Mouse (Mus musculus) limb, embryonic 15.5 days (tissue): Measurements from ENCODE around the gene Ankrd63. TPM values are rescaled to one million over a fixed set of nuclear protein-coding genes. Genes with fewer than 3 reads are reported as not detected.
A peak's percentile ranks its signal among the peaks of the same experiment; 100 is the strongest.

ENCODE experiments used
- ATAC-seq: fragments of 200-750 bp; cut with Nextera tagmentation; 2 replicates; pipeline ENCODE4 v1.8.0; 2017; ENCODE audit warnings: low read depth, moderate TSS enrichment; ENCODE audit not compliant: insufficient number of reproducible peaks, low FRiP score, low TSS enrichment
- H3K27ac ChIP-seq: fragments of 300-500 bp; sonication (generic); 2 replicates; pipeline ENCODE4 v1.5.1; 2015; ENCODE audit warnings: moderate library complexity, mild to moderate bottlenecking, inconsistent platforms
- H3K27me3 ChIP-seq: fragments of 300-500 bp; sonication (generic); 2 replicates; pipeline ENCODE4 v1.6.1; 2015; ENCODE audit warnings: inconsistent platforms
- H3K36me3 ChIP-seq: fragments of 300-500 bp; sonication (generic); 2 replicates; pipeline ENCODE4 v1.6.1; 2015; ENCODE audit warnings: inconsistent platforms
- H3K4me1 ChIP-seq: fragments of 300-500 bp; sonication (generic); 2 replicates; pipeline ENCODE4 v1.6.1; 2015; ENCODE audit warnings: inconsistent platforms
- H3K4me2 ChIP-seq: fragments of 300-500 bp; sonication (generic); 2 replicates; pipeline ENCODE4 v1.6.1; 2015; ENCODE audit warnings: mild to moderate bottlenecking, inconsistent platforms
- H3K4me3 ChIP-seq: fragments of 300-500 bp; sonication (generic); 2 replicates; pipeline ENCODE4 v1.5.1; 2015; ENCODE audit warnings: mild to moderate bottlenecking, inconsistent platforms
- H3K9ac ChIP-seq: fragments of 300-500 bp; sonication (generic); 2 replicates; pipeline ENCODE4 v1.6.1; 2015; ENCODE audit warnings: inconsistent platforms
- H3K9me3 ChIP-seq: fragments of 300-500 bp; sonication (generic); 2 replicates; pipeline ENCODE4 v1.6.1; 2016; ENCODE audit warnings: inconsistent platforms
- WGBS: fragments of 180-500 bp; shearing (Covaris S2); methylation state at CpG from one replicate; pipeline ENCODE4 v1.1.7; 2015; 5-methylcytosine and 5-hydroxymethylcytosine counted together
- polyA plus RNA-seq: library from polyadenylated mRNA; unstranded; fragments of >200 nt; fragmentation: Nextera tagmentation; extraction: Ambion mirVana; gene quantifications from 2 replicates; pipeline ENCODE4 v1.2.1, GENCODE M21; 2015

The Ankrd63 gene
- polyA plus RNA-seq, 1 experiment from 2014 or later: 0.05 TPM

- 91% methylated on average over 6 of the region's 6 CpGs for WGBS
- Histone ChIP-seq H3K4me1 (peaks cover 13% of the 10 kb centered on the region), H3K36me3 (no peaks in the 10 kb centered on the region), H3K9ac (no peak overlapping the region), H3K27me3 (peaks cover 41% of the 10 kb centered on the region), H3K27ac (no peak overlapping the region), H3K4me2 (no peak overlapping the region), H3K4me3 (no peak overlapping the region), H3K9me3 (no peaks in the 10 kb centered on the region)
- ATAC-seq: no peak
Measured at GRCm38 (mm10) chr2:118680926-118681325, 22.8 kb downstream of the Ankrd63 start.

- Histone ChIP-seq H3K9me3 (no peaks in the 10 kb centered on the region), H3K9ac (no peak overlapping the region), H3K4me1 (peaks cover 13% of the 10 kb centered on the region), H3K4me2 (no peak overlapping the region), H3K27me3 (peaks cover 53% of the 10 kb centered on the region), H3K36me3 (no peaks in the 10 kb centered on the region), H3K27ac (no peak overlapping the region), H3K4me3 (no peak overlapping the region)
- 81% methylated on average over 3 of the region's 3 CpGs for WGBS
- no peak for ATAC-seq
Measured at GRCm38 (mm10) chr2:118679577-118679976, 24.2 kb downstream of the Ankrd63 start.

GRCm38 (mm10) chr2:118677817-118678216 lies 25.9 kb downstream of the Ankrd63 start:
- WGBS: 14% methylated on average over 4 of the region's 4 CpGs
- H3K4me2 ChIP-seq: peak overlapping the region; percentile 96
- ATAC-seq: no peak
- no peak overlapping the region for H3K27ac ChIP-seq
- peak overlapping the region; percentile 54 for H3K4me3 ChIP-seq
- H3K27me3 ChIP-seq: peaks cover 71% of the 10 kb centered on the region
- peaks cover 13% of the 10 kb centered on the region for H3K4me1 ChIP-seq
- no peaks in the 10 kb centered on the region for H3K36me3 ChIP-seq
- no peaks in the 10 kb centered on the region for H3K9me3 ChIP-seq
- no peak overlapping the region for H3K9ac ChIP-seq

- peak overlapping the region; percentile 41; the same call in 1 of the 2 replicates for H3K9ac ChIP-seq
- under 1% methylated on average over 89 of the region's 89 CpGs for WGBS
- H3K4me3 ChIP-seq: peak overlapping the region; percentile 54
- H3K27me3 ChIP-seq: peaks cover 76% of the 10 kb centered on the region
- H3K27ac ChIP-seq: no peak overlapping the region; the same call in 1 of the 2 replicates
- H3K9me3 ChIP-seq: no peaks in the 10 kb centered on the region
- no peak for ATAC-seq
- H3K36me3 ChIP-seq: no peaks in the 10 kb centered on the region
- H3K4me2 ChIP-seq: peak overlapping the region; percentile 96
- H3K4me1 ChIP-seq: peaks cover 13% of the 10 kb centered on the region
Measured at GRCm38 (mm10) chr2:118676839-118677741, 26.7 kb downstream of the Ankrd63 start.

GRCm38 (mm10) chr2:118674500-118674899 lies 29.3 kb downstream of the Ankrd63 start:
- Histone ChIP-seq H3K9ac (no peak overlapping the region), H3K4me1 (peaks cover 17% of the 10 kb centered on the region), H3K4me3 (no peak overlapping the region), H3K9me3 (no peaks in the 10 kb centered on the region), H3K27me3 (peaks cover 71% of the 10 kb centered on the region), H3K27ac (no peak overlapping the region), H3K36me3 (no peaks in the 10 kb centered on the region), H3K4me2 (no peak overlapping the region)
- ATAC-seq: no peak
- 11% methylated on average over 7 of the region's 7 CpGs for WGBS

GRCm38 (mm10) chr2:118673686-118674465 lies 29.9 kb downstream of the Ankrd63 start:
- Histone ChIP-seq H3K4me2 (no peak overlapping the region), H3K27me3 (peaks cover 65% of the 10 kb centered on the region), H3K36me3 (no peaks in the 10 kb centered on the region), H3K4me3 (no peak overlapping the region), H3K9me3 (no peaks in the 10 kb centered on the region), H3K27ac (no peak overlapping the region), H3K9ac (no peak overlapping the region), H3K4me1 (peaks cover 24% of the 10 kb centered on the region)
- WGBS: 19% methylated on average over 15 of the region's 15 CpGs
- ATAC-seq: no peak

- ATAC-seq: no peak
- 32% methylated on average over 1 of the region's 1 CpGs for WGBS
- Histone ChIP-seq H3K27ac (no peak overlapping the region), H3K4me1 (peaks cover 15% of the 10 kb centered on the region), H3K4me3 (no peak overlapping the region), H3K4me2 (no peak overlapping the region), H3K9ac (no peak overlapping the region), H3K36me3 (no peaks in the 10 kb centered on the region), H3K9me3 (no peaks in the 10 kb centered on the region), H3K27me3 (peaks cover 43% of the 10 kb centered on the region)
Measured at GRCm38 (mm10) chr2:118671728-118672127, 32.0 kb downstream of the Ankrd63 start.

- no peak overlapping the region for H3K4me3 ChIP-seq
- ATAC-seq: no peak
- no peak overlapping the region for H3K4me2 ChIP-seq
- 18% methylated on average over 2 of the region's 2 CpGs for WGBS
- H3K36me3 ChIP-seq: no peaks in the 10 kb centered on the region
- peaks cover 14% of the 10 kb centered on the region for H3K4me1 ChIP-seq
- peaks cover 25% of the 10 kb centered on the region for H3K27me3 ChIP-seq
- no peaks in the 10 kb centered on the region for H3K9me3 ChIP-seq
- no peak overlapping the region for H3K27ac ChIP-seq
- no peak overlapping the region for H3K9ac ChIP-seq
Measured at GRCm38 (mm10) chr2:118669785-118670184, 34.0 kb downstream of the Ankrd63 start.

GRCm38 (mm10) chr2:118669245-118669644 lies 34.5 kb downstream of the Ankrd63 start:
- Histone ChIP-seq H3K9ac (no peak overlapping the region), H3K36me3 (no peaks in the 10 kb centered on the region), H3K27ac (0 out of 2 replicates have a peak overlapping the region, but pooled peaks have one; percentile 2), H3K9me3 (no peaks in the 10 kb centered on the region), H3K4me1 (peaks cover 17% of the 10 kb centered on the region), H3K4me2 (no peak overlapping the region), H3K4me3 (no peak overlapping the region), H3K27me3 (peaks cover 22% of the 10 kb centered on the region)
- ATAC-seq: no peak
- WGBS: 37% methylated on average over 6 of the region's 6 CpGs

- Histone ChIP-seq H3K4me2 (no peak overlapping the region), H3K9ac (no peak overlapping the region), H3K36me3 (no peaks in the 10 kb centered on the region), H3K4me3 (no peak overlapping the region), H3K27me3 (peaks cover 8% of the 10 kb centered on the region; the same call in 1 of the 2 replicates), H3K27ac (no peak overlapping the region), H3K9me3 (no peaks in the 10 kb centered on the region), H3K4me1 (peaks cover 35% of the 10 kb centered on the region)
- no peak for ATAC-seq
- 80% methylated on average over 5 of the region's 5 CpGs for WGBS
Measured at GRCm38 (mm10) chr2:118667181-118667580, 36.6 kb downstream of the Ankrd63 start.

- Histone ChIP-seq H3K4me1 (peaks cover 35% of the 10 kb centered on the region), H3K27me3 (peaks cover 8% of the 10 kb centered on the region; the same call in 1 of the 2 replicates), H3K4me3 (no peak overlapping the region), H3K27ac (no peak overlapping the region), H3K9me3 (no peaks in the 10 kb centered on the region), H3K9ac (no peak overlapping the region), H3K36me3 (no peaks in the 10 kb centered on the region), H3K4me2 (no peak overlapping the region)
- ATAC-seq: no peak
- 79% methylated on average over 4 of the region's 4 CpGs for WGBS
Measured at GRCm38 (mm10) chr2:118665616-118666015, 38.1 kb downstream of the Ankrd63 start.
